Mouse (Mus musculus): ENCODE measurements around the gene Ldb2. TPM values are rescaled to one million over a fixed set of nuclear protein-coding genes. Genes with fewer than 3 reads are reported as not detected.

Gene Ldb2
- total and polyA plus RNA-seq, 3 experiments: 0.16 TPM; not detected in 2

DNA sequence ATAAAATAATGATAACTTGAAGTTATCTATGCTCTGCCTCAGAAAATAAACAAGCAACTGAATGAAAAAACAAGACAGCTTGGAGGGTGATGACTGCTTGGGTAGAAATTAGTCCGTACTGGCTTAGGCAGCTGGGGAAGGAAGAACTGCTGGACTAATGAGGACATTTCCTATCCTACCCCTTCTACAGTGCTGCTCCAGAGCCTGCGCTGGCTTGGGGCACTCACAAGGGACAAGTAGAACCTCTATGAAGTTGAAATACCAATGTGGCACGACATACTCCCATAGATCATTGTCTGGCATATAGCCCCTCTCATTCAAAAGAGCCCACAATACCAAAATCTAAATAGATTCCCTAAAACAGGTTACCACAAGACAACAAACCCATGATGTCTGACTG lies 131.6 kb downstream of the Ldb2 start:
- ATAC-seq (ENCODE audit: extremely low read depth, insufficient number of reproducible peaks, low FRiP score, poor library complexity, severe bottlenecking): no peak

DNA sequence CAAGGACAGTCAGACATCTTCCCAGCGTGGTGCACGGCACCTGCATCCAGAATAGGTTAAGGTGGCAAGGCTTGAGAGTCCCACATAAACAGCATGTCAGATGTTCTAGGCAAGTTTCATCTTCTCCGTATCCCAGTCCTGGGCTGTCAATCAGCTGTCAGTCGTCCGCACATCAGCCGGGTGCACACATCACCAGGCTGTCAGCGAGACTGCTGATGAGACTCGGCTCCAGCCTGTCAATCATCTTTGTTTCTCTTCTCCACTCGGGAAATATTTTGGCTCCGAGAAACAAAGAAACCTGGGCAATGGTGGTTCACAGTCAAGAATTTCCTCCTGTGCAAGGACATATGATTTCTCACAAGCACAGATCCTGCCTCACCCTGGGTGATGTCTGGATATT lies 132.1 kb downstream of the Ldb2 start:
- Histone ChIP-seq H3K9me3 (replicated peaks) (no peaks in the 10 kb centered on the region), H3K27me3 (ENCODE audit: insufficient read depth, low read length) (no peaks in the 10 kb centered on the region), H3K36me3 (replicated peaks) (no peaks in the 10 kb centered on the region), H3K4me1 (ENCODE audit: insufficient read depth, low read depth, low read length) (no peaks in the 10 kb centered on the region), H3K4me3 (ENCODE audit: low read depth, low read length) (no peak overlapping the region)
- DNase-seq (ENCODE audit: low spot score) (no peak), ATAC-seq (ENCODE audit: extremely low read depth, insufficient number of reproducible peaks, low FRiP score, poor library complexity, severe bottlenecking) (no peak)
- TF ChIP-seq GATA2 (IDR thresholded peaks at IDR 0.05; ENCODE audit: borderline replicate concordance, low read depth, low read length) (no peak), TAL1 (conservative IDR thresholded peaks at IDR 0.05; ENCODE audit: low read depth, low read length) (no peak), CTCF (IDR thresholded peaks at IDR 0.05; ENCODE audit: low read depth, low read length) (no peak), POLR2AphosphoS5 (IDR thresholded peaks at IDR 0.05; ENCODE audit: insufficient replicate concordance, low read depth, low read length) (no peak), GATA1 (IDR thresholded peaks at IDR 0.05; ENCODE audit: borderline replicate concordance, low read length) (no peak)

More for the DNA sequence above, 131.6 kb downstream of the Ldb2 start:
- Histone ChIP-seq H3K4me3 (ENCODE audit: low read depth, low read length) (no peak overlapping the region), H3K9me3 (replicated peaks) (no peaks in the 10 kb centered on the region), H3K27me3 (ENCODE audit: insufficient read depth, low read length) (no peaks in the 10 kb centered on the region), H3K4me1 (ENCODE audit: insufficient read depth, low read depth, low read length) (no peaks in the 10 kb centered on the region), H3K36me3 (replicated peaks) (no peaks in the 10 kb centered on the region)
- DNase-seq (ENCODE audit: low spot score): no peak
- TF ChIP-seq TAL1 (conservative IDR thresholded peaks at IDR 0.05; ENCODE audit: low read depth, low read length) (no peak), GATA2 (IDR thresholded peaks at IDR 0.05; ENCODE audit: borderline replicate concordance, low read depth, low read length) (no peak), POLR2AphosphoS5 (IDR thresholded peaks at IDR 0.05; ENCODE audit: insufficient replicate concordance, low read depth, low read length) (no peak), GATA1 (IDR thresholded peaks at IDR 0.05; ENCODE audit: borderline replicate concordance, low read length) (no peak), CTCF (IDR thresholded peaks at IDR 0.05; ENCODE audit: low read depth, low read length) (no peak)

DNA sequence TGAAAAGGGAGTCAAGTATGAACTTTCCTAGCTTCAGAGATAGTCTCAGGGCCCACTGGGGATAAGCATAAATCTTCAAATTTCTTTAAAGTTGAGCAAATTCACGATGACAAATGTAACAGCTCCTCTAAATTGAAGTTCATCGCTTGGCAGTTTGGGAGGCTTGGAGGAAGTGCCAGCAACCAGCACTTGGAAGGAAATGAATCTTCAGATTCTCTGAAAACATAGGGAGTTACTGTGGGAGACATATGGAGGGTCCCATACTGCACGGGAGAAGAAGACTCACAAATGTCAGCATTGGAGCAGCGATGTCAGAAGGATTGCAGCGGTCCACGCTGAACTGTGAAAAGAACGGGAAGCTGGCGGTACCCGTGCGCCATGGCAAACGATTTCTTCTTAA lies 139.8 kb downstream of the Ldb2 start:
- Histone ChIP-seq H3K36me3 (replicated peaks) (no peaks in the 10 kb centered on the region), H3K4me1 (ENCODE audit: insufficient read depth, low read depth, low read length) (no peaks in the 10 kb centered on the region), H3K9me3 (replicated peaks) (no peaks in the 10 kb centered on the region), H3K4me3 (ENCODE audit: low read depth, low read length) (no peak overlapping the region), H3K27me3 (ENCODE audit: insufficient read depth, low read length) (0 out of 2 replicates have a peak, but pooled peaks cover 2% of the 10 kb centered on the region)
- DNase-seq (ENCODE audit: low spot score) (no peak), ATAC-seq (ENCODE audit: extremely low read depth, insufficient number of reproducible peaks, low FRiP score, poor library complexity, severe bottlenecking) (no peak)
- no peak for TF ChIP-seq POLR2AphosphoS5 (IDR thresholded peaks at IDR 0.05; ENCODE audit: insufficient replicate concordance, low read depth, low read length)
- TF ChIP-seq TAL1 (conservative IDR thresholded peaks at IDR 0.05; ENCODE audit: low read depth, low read length): no peak
- TF ChIP-seq GATA1 (IDR thresholded peaks at IDR 0.05; ENCODE audit: borderline replicate concordance, low read length): no peak
- TF ChIP-seq GATA2 (IDR thresholded peaks at IDR 0.05; ENCODE audit: borderline replicate concordance, low read depth, low read length): no peak
- no peak for TF ChIP-seq CTCF (IDR thresholded peaks at IDR 0.05; ENCODE audit: low read depth, low read length)

DNA sequence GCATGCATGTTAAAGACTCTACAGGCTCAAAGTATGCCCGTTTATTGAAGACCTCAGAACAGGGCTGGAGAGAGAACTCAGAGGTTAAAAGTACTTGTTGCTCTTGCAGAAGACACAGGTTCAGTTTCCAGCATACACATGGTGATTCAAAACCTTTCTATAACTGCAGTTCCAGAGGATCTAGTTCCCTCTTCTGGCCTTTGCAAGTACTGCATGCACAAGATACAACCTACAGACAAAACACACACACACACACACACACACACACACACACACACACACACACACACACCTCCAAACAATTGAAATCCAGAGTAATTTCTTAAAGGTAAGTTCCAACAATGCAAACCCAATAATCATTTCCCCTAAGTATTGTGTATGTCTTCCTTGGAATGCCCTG lies 142.8 kb downstream of the Ldb2 start:
- DNase-seq (ENCODE audit: low spot score) (no peak), ATAC-seq (ENCODE audit: extremely low read depth, insufficient number of reproducible peaks, low FRiP score, poor library complexity, severe bottlenecking) (no peak)
- 0 out of 2 replicates have a peak, but pooled peaks cover 2% of the 10 kb centered on the region for H3K27me3 ChIP-seq (ENCODE audit: insufficient read depth, low read length)
- TF ChIP-seq CTCF (IDR thresholded peaks at IDR 0.05; ENCODE audit: low read depth, low read length) (no peak), GATA1 (IDR thresholded peaks at IDR 0.05; ENCODE audit: borderline replicate concordance, low read length) (no peak), TAL1 (conservative IDR thresholded peaks at IDR 0.05; ENCODE audit: low read depth, low read length) (no peak), POLR2AphosphoS5 (IDR thresholded peaks at IDR 0.05; ENCODE audit: insufficient replicate concordance, low read depth, low read length) (no peak), GATA2 (IDR thresholded peaks at IDR 0.05; ENCODE audit: borderline replicate concordance, low read depth, low read length) (no peak)
- no peak overlapping the region for H3K4me3 ChIP-seq (ENCODE audit: low read depth, low read length)
- H3K4me1 ChIP-seq (ENCODE audit: insufficient read depth, low read depth, low read length): no peaks in the 10 kb centered on the region
- H3K36me3 ChIP-seq (replicated peaks): no peaks in the 10 kb centered on the region
- H3K9me3 ChIP-seq (replicated peaks): no peaks in the 10 kb centered on the region

DNA sequence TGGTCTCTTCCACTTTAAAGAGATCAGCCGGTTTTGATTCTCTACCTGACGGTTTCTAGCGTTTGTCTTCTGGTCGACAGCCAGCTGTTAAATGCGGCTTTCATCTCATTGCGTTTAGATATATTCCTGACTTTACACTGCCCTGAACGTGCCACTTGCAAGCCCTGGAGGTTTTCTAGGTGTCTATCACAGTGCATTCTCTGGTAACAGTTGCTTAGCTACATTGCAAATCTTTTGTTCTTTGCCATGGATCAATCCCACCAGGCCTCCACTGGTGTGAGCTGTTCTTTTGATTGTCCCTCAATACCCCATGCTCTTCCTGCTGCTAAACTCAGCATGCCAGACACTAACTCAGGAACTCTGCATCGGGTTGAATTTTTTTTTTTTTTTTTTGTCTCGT lies 145.1 kb downstream of the Ldb2 start:
- ATAC-seq (ENCODE audit: extremely low read depth, insufficient number of reproducible peaks, low FRiP score, poor library complexity, severe bottlenecking) (no peak), DNase-seq (ENCODE audit: low spot score) (no peak)
- no peaks in the 10 kb centered on the region for H3K27me3 ChIP-seq (ENCODE audit: insufficient read depth, low read length)
- no peaks in the 10 kb centered on the region for H3K9me3 ChIP-seq (replicated peaks)
- no peaks in the 10 kb centered on the region for H3K36me3 ChIP-seq (replicated peaks)
- no peak overlapping the region for H3K4me3 ChIP-seq (ENCODE audit: low read depth, low read length)
- TF ChIP-seq POLR2AphosphoS5 (IDR thresholded peaks at IDR 0.05; ENCODE audit: insufficient replicate concordance, low read depth, low read length): no peak
- TF ChIP-seq GATA2 (IDR thresholded peaks at IDR 0.05; ENCODE audit: borderline replicate concordance, low read depth, low read length): no peak
- TF ChIP-seq CTCF (IDR thresholded peaks at IDR 0.05; ENCODE audit: low read depth, low read length): no peak
- TF ChIP-seq TAL1 (conservative IDR thresholded peaks at IDR 0.05; ENCODE audit: low read depth, low read length): no peak
- no peak for TF ChIP-seq GATA1 (IDR thresholded peaks at IDR 0.05; ENCODE audit: borderline replicate concordance, low read length)
- H3K4me1 ChIP-seq (ENCODE audit: insufficient read depth, low read depth, low read length): no peaks in the 10 kb centered on the region

DNA sequence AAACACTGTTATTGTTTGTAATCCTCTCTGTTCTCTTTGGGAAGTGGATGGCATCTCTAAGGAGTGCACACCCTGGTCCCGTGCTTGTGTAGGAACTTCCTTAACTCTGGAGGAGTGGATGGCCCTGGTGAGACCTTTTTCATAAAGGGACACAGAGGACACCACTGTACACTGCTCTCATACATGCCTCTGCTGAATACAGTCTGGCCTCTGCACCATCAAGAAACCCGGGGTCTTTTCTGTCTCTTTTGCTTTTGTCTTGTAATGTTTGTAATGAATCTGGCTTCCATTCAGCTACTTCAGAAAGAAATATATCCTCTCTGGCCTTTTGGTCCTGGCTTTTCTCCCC lies 152.7 kb downstream of the Ldb2 start:
- Histone ChIP-seq H3K36me3 (replicated peaks) (no peaks in the 10 kb centered on the region), H3K9me3 (replicated peaks) (no peaks in the 10 kb centered on the region), H3K4me1 (ENCODE audit: insufficient read depth, low read depth, low read length) (no peaks in the 10 kb centered on the region), H3K4me3 (ENCODE audit: low read depth, low read length) (no peak overlapping the region), H3K27me3 (ENCODE audit: insufficient read depth, low read length) (no peaks in the 10 kb centered on the region)
- ATAC-seq (ENCODE audit: extremely low read depth, insufficient number of reproducible peaks, low FRiP score, poor library complexity, severe bottlenecking) (no peak), DNase-seq (ENCODE audit: low spot score) (no peak)
- TF ChIP-seq GATA1 (IDR thresholded peaks at IDR 0.05; ENCODE audit: borderline replicate concordance, low read length): no peak

Data from G1E (cell line).